In genomic region chr6:134152539-134152938, GRCm38 (mm10) we compare ENCODE assay signal across 9 mouse cellular contexts.
DNase-seq lines count a peak whose midpoint lies in the region; ATAC-seq and TF ChIP-seq lines count a peak whose summit lies in the region.
"Had no signal": no experiment of that assay in that cellular context is flagged by ENCODE, and none has a peak within 500 bp of the region (broad histone marks: within the 10 kb centered on the region; RNA-seq: fewer than 3 reads in every experiment).

No protein-coding gene starts in this region.

- WGBS in heart, embryonic 11.5 days (ENCODE audit: insufficient replicate concordance), result 36% methylated on average over 6 of the region's 6 CpGs
- 78% methylated on average over 6 of the region's 6 CpGs for WGBS in limb, embryonic 15.5 days
- WGBS in limb, embryonic 10.5 days, result 88% methylated on average over 6 of the region's 6 CpGs
- 83% methylated on average over 6 of the region's 6 CpGs for WGBS in thymus, adult 2 months

- no peak overlapping the region for H3K4me3 ChIP-seq in heart, embryonic 11.5 days (ENCODE audit: low read depth, low read length)
- no peak overlapping the region for H3K4me3 ChIP-seq in limb, embryonic 15.5 days
- H3K4me3 ChIP-seq in limb, embryonic 10.5 days, result no peak overlapping the region
- H3K4me3 ChIP-seq in thymus, adult 2 months (ENCODE audit: control insufficient read depth, insufficient read depth, low read length), result no peak overlapping the region

- H3K9me3 ChIP-seq in heart, embryonic 11.5 days (replicated peaks; ENCODE audit: control insufficient read depth, low read length), result no peaks in the 10 kb centered on the region
- no peaks in the 10 kb centered on the region for H3K9me3 ChIP-seq in limb, embryonic 15.5 days
- H3K9me3 ChIP-seq in limb, embryonic 10.5 days (replicated peaks), result no peaks in the 10 kb centered on the region

- DNase-seq in heart, postnatal 4 days, result no peak
- no peak for DNase-seq in limb, embryonic 10.5 days (ENCODE audit: low spot score)
- DNase-seq in thymus, adult 2 months, result no peak
- no peak for DNase-seq in thymus, postnatal 4 days
- DNase-seq in c-Kit-positive CD71-positive TER-119-positive erythroid progenitor cells, embryonic 14.5 days (ENCODE audit: low spot score), result no peak
- DNase-seq in layer of hippocampus, adult 8-10 months (ENCODE audit: low spot score in 2 of 2), result no peak
- DNase-seq: embryo, embryonic 11 days had no signal

- H3K9ac ChIP-seq in heart, embryonic 11.5 days (ENCODE audit: low read depth, low read length), result no peak overlapping the region
- no peak overlapping the region for H3K9ac ChIP-seq in limb, embryonic 15.5 days

- no peaks in the 10 kb centered on the region for H3K36me3 ChIP-seq in heart, embryonic 11.5 days (ENCODE audit: control insufficient read depth, insufficient read depth, low read length)
- no peaks in the 10 kb centered on the region for H3K36me3 ChIP-seq in limb, embryonic 15.5 days
- 0 out of 2 replicates have a peak, but pooled peaks cover 13% of the 10 kb centered on the region for H3K36me3 ChIP-seq in limb, embryonic 10.5 days
- H3K36me3 ChIP-seq in thymus, adult 2 months (ENCODE audit: control insufficient read depth, insufficient read depth, low read length), result no peaks in the 10 kb centered on the region

- no peak for TF ChIP-seq POLR2A in thymus, adult 2 months (IDR thresholded peaks at IDR 0.05; ENCODE audit: control insufficient read depth, extremely low read depth, insufficient read depth, low read length, poor library complexity)

- peak overlapping the region; percentile 58 for H3K27ac ChIP-seq in heart, embryonic 11.5 days (ENCODE audit: low read depth, low read length)
- H3K27ac ChIP-seq in limb, embryonic 15.5 days, result peak overlapping the region; percentile 17; the same call in 1 of the 2 replicates
- no peak overlapping the region for H3K27ac ChIP-seq in limb, embryonic 10.5 days
- H3K27ac ChIP-seq in thymus, adult 2 months (ENCODE audit: control insufficient read depth, insufficient read depth, low read length), result peak overlapping the region; percentile 25; the same call in 1 of the 2 replicates

- peaks cover 64% of the 10 kb centered on the region for H3K4me1 ChIP-seq in heart, embryonic 11.5 days (ENCODE audit: control insufficient read depth, insufficient read depth, low read length)
- H3K4me1 ChIP-seq in limb, embryonic 15.5 days, result peaks cover 44% of the 10 kb centered on the region
- H3K4me1 ChIP-seq in limb, embryonic 10.5 days, result peaks cover 35% of the 10 kb centered on the region
- H3K4me1 ChIP-seq in thymus, adult 2 months (replicated peaks; ENCODE audit: control insufficient read depth, insufficient read depth, low read length), result peaks cover 24% of the 10 kb centered on the region

- no peaks in the 10 kb centered on the region for H3K27me3 ChIP-seq in heart, embryonic 11.5 days (ENCODE audit: control insufficient read depth, insufficient read depth, low read length)
- H3K27me3 ChIP-seq in limb, embryonic 15.5 days, result no peaks in the 10 kb centered on the region
- H3K27me3 ChIP-seq in limb, embryonic 10.5 days (ENCODE audit: low read depth, poor library complexity, severe bottlenecking), result no peaks in the 10 kb centered on the region
- H3K27me3 ChIP-seq in thymus, adult 2 months (ENCODE audit: control insufficient read depth, insufficient read depth, low read length), result no peaks in the 10 kb centered on the region

- no peak overlapping the region for H3K4me2 ChIP-seq in heart, embryonic 11.5 days
- H3K4me2 ChIP-seq in limb, embryonic 15.5 days, result no peak overlapping the region

- TF ChIP-seq CTCF in thymus, adult 2 months (IDR thresholded peaks at IDR 0.05; ENCODE audit: borderline replicate concordance, control insufficient read depth, extremely low read depth, insufficient read depth, low read length, poor library complexity), result no peak

- no peak for ATAC-seq in heart, embryonic 11.5 days (replicated peaks; ENCODE audit: insufficient number of reproducible peaks, low FRiP score, low TSS enrichment)
- ATAC-seq in limb, embryonic 15.5 days (ENCODE audit: insufficient number of reproducible peaks, low FRiP score, low TSS enrichment, low read depth), result no peak
